Mouse (Mus musculus) megakaryocyte, embryonic 14.5 days (primary cell): Measurements from ENCODE around the gene Pip5k1b.

Experiments
- FLI1 ChIP-seq: IDR thresholded peaks from 2 replicates; pipeline ENCODE4 v1.6.1; 2012; ENCODE audit warnings: low read length, inconsistent platforms, mixed read lengths
- GATA1 ChIP-seq: IDR thresholded peaks from 3 replicates; pipeline ENCODE4 v1.6.1; 2012; ENCODE audit warnings: mixed read lengths, low read length, inconsistent platforms, borderline replicate concordance

- no peak for TF ChIP-seq GATA1
- no peak for TF ChIP-seq FLI1
These were observed 243.6 kb downstream of the Pip5k1b start for GRCm38 (mm10) chr19:24312046-24312445.
